Mouse (Mus musculus) spleen, adult 2 months (tissue): ENCODE measurements around the gene Eftud2. TPM values are rescaled to one million over a fixed set of nuclear protein-coding genes. Genes with fewer than 3 reads are reported as not detected.

ENCODE experiments used
- DNase-seq, 2 experiments: peaks; one replicate each; pipeline versions ENCODE4 v3.0.0 to v3.0.0-alpha.2; 2012 to 2021; ENCODE audit warnings: low spot score in 2 of 2, low read depth in 1 of 2
- H3K27ac ChIP-seq: fragments of 200-500 bp; 2 replicates; pipeline ENCODE4 v1.5.1; 2012; ENCODE audit warnings: low read length, inconsistent platforms; ENCODE audit not compliant: insufficient read depth
- H3K27me3 ChIP-seq: fragments of 200-500 bp; 2 replicates; pipeline ENCODE4 v1.6.1; 2012; ENCODE audit warnings: mild to moderate bottlenecking, moderate library complexity, low read length, inconsistent platforms; ENCODE audit not compliant: control insufficient read depth, insufficient read depth
- H3K36me3 ChIP-seq: fragments of 200-500 bp; 2 replicates; pipeline ENCODE4 v1.6.1; 2012; ENCODE audit warnings: mild to moderate bottlenecking, low read length, inconsistent platforms; ENCODE audit not compliant: control insufficient read depth, insufficient read depth
- H3K4me1 ChIP-seq: fragments of 200-500 bp; 2 replicates; pipeline ENCODE4 v1.6.1; 2011; ENCODE audit warnings: inconsistent platforms; ENCODE audit not compliant: control insufficient read depth, insufficient read depth, insufficient read length
- H3K4me3 ChIP-seq: fragments of 200-500 bp; 2 replicates; pipeline ENCODE4 v1.5.1; 2011; ENCODE audit warnings: mild to moderate bottlenecking, inconsistent platforms; ENCODE audit not compliant: insufficient read depth, insufficient read length; ENCODE audit errors: extremely low read depth
- CTCF ChIP-seq: fragments of 200-500 bp; IDR thresholded peaks from 2 replicates; pipeline ENCODE4 v1.5.1; 2011; ENCODE audit warnings: mild to moderate bottlenecking, inconsistent platforms; ENCODE audit not compliant: insufficient read depth, insufficient read length, insufficient replicate concordance; ENCODE audit errors: extremely low read depth
- POLR2A ChIP-seq: fragments of 200-500 bp; IDR thresholded peaks from 2 replicates; pipeline ENCODE4 v1.6.1; 2011; ENCODE audit warnings: low read depth, low read length, inconsistent platforms
- WGBS: fragments of 180-500 bp; shearing (Covaris S2); methylation state at CpG from one replicate; pipeline ENCODE4 v1.1.7; 2018; 5-methylcytosine and 5-hydroxymethylcytosine counted together
- polyA plus RNA-seq: library from polyadenylated mRNA; depleted of rRNA; stranded (reverse); fragments of >200 nt; gene quantifications from 2 replicates; pipeline ENCODE4 v1.2.3, GENCODE M21; 2012

Gene Eftud2
- polyA plus RNA-seq, 1 experiment: 119 TPM

GRCm38 (mm10) chr11:102853760-102854159, 27.0 kb downstream of the Eftud2 start:
- Histone ChIP-seq H3K36me3 (peaks cover 35% of the 10 kb centered on the region), H3K4me3 (no peak overlapping the region), H3K4me1 (no peaks in the 10 kb centered on the region), H3K27ac (no peak overlapping the region), H3K27me3 (no peaks in the 10 kb centered on the region)
- no peak for DNase-seq
- TF ChIP-seq POLR2A (no peak), CTCF (no peak)

DNA sequence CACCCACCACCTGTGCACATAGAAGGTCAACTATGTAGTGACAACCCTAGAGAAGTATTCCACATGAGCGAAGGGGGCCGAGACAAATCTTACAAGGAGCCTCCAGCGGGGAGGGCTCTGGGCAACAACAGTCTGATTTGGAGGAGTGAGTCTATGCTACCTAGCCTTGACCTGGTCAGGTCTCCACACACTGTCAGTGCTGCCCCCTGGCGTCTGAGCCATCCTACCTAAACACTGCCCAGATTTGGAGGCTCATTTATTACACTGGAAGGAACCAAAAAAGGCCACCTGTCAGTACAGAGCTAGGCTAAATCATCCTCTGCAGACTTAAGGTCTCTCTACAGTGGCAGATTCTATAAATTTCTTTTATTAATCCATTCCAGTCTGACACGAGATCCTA, 28.9 kb downstream of the Eftud2 start:
- H3K27me3 ChIP-seq: no peaks in the 10 kb centered on the region
- H3K27ac ChIP-seq: no peak overlapping the region
- TF ChIP-seq CTCF: peak; percentile 49; the same call in 1 of the 2 replicates
- no peak for TF ChIP-seq POLR2A
- no peak overlapping the region for H3K4me3 ChIP-seq
- peak in 1 of 2 experiments; percentile 29 for DNase-seq
- no peaks in the 10 kb centered on the region for H3K4me1 ChIP-seq
- H3K36me3 ChIP-seq: peaks cover 49% of the 10 kb centered on the region
- WGBS: 77% methylated on average over 5 of the region's 5 CpGs

DNA sequence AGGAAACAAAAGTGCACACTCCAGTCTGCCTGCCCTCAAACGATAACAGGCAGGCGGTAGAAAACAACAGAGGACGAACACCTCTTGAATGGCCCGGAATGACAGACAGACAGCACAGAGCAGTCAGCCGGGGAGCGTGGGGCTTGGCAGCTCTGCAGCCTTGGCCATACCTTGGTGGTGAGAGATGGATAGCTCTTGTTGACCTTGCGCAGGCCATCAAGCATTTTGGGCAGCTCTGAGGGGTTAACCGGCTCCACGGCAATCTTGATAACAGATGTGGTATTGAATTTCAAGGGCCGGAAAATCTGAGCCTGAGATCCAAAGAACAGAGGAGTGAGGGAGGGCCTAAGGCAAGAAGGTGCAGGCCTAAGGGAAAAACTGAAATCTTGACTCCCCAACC, 34.9 kb downstream of the Eftud2 start:
- H3K4me3 ChIP-seq: no peak overlapping the region
- 97% methylated on average over 10 of the region's 10 CpGs for WGBS
- H3K36me3 ChIP-seq: peaks cover 67% of the 10 kb centered on the region

DNA sequence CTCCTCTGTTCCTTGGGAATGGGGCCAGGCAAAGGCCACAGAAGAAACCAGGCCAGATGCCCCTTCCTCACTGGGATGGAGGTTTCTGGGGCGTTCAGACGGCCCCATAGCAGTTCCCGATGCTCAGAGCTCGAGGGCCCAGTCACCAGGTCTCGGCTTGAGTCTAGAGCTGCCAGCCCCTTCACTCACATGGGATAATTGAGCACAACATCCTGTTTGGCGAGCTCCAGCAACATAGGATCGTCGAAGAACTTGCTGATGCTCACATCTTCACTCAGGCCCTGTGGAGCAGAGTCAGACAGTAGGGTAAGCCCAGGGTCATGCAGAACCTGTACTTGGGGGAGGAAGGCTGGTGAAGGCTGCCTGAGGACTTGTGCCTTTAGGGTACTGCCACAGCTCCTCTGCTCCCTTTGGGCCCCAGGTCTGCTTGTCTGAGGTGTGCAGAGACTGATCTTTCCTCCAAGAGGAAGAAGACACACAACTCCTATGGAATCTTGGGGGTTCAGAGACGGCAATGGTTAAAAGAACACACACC, 42.1 kb downstream of the Eftud2 start:
- Histone ChIP-seq H3K27me3 (no peaks in the 10 kb centered on the region), H3K4me3 (no peak overlapping the region), H3K27ac (no peak overlapping the region), H3K4me1 (no peaks in the 10 kb centered on the region), H3K36me3 (peaks cover 43% of the 10 kb centered on the region)
- no peak for DNase-seq
- WGBS: 88% methylated on average over 9 of the region's 9 CpGs
- TF ChIP-seq POLR2A (no peak), CTCF (no peak)

More for the DNA sequence above, 34.9 kb downstream of the Eftud2 start:
- H3K4me1 ChIP-seq: no peaks in the 10 kb centered on the region
- TF ChIP-seq CTCF (no peak), POLR2A (no peak)
- no peaks in the 10 kb centered on the region for H3K27me3 ChIP-seq
- no peak for DNase-seq
- H3K27ac ChIP-seq: no peak overlapping the region

DNA sequence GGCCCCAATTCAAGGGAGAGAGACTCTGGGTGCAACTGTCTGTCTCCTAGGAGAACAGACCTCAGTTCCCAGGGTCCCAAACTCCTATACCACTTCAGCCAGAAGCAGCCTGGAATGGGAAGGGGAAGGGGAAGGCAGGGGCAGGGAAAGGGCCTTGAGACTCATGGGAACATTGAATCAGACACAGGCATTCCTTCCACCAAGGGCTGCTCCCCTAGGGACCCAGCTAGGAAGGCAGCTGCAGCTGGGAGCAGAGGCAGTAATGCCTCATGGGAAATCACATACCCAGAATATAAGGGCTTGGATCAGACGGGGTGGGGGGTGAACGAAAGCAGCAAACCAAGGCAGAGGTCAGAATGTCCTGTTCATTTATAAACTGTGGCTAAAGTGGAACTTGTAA, 42.7 kb downstream of the Eftud2 start:
- no peak overlapping the region for H3K4me3 ChIP-seq
- no peak for DNase-seq
- no peaks in the 10 kb centered on the region for H3K27me3 ChIP-seq
- TF ChIP-seq POLR2A: no peak
- no peak for TF ChIP-seq CTCF
- no peaks in the 10 kb centered on the region for H3K4me1 ChIP-seq
- H3K36me3 ChIP-seq: peaks cover 39% of the 10 kb centered on the region
- no peak overlapping the region for H3K27ac ChIP-seq
- 88% methylated on average over 2 of the region's 2 CpGs for WGBS

DNA sequence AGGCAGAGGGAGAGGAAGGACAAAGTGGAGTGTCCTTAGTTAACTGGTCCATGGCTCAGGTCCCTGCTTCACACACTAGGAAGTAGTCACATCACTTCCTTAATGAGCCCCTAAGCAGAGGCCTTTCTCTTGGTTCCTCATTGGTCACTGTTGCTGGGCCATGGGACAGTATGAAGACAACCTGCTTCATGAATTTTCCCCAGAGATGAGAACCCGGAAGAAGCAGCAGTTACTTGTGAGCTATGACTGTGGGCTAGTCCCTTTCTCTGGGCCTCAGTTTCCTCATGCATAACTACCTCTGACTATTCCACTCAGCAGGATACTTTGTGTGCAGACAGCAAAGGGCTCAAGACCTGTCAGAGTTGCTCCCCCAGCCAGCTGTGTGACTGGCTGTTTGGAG, 43.4 kb downstream of the Eftud2 start:
- H3K27ac ChIP-seq: no peak overlapping the region
- 90% methylated on average over 1 of the region's 1 CpGs for WGBS
- TF ChIP-seq POLR2A: no peak
- TF ChIP-seq CTCF: no peak
- H3K36me3 ChIP-seq: peaks cover 37% of the 10 kb centered on the region
- H3K27me3 ChIP-seq: no peaks in the 10 kb centered on the region
- H3K4me3 ChIP-seq: no peak overlapping the region
- H3K4me1 ChIP-seq: no peaks in the 10 kb centered on the region
- DNase-seq: no peak

GRCm38 (mm10) chr11:102836146-102836545, 44.6 kb downstream of the Eftud2 start:
- Histone ChIP-seq H3K4me1 (no peaks in the 10 kb centered on the region), H3K36me3 (peaks cover 29% of the 10 kb centered on the region), H3K27me3 (no peaks in the 10 kb centered on the region), H3K27ac (no peak overlapping the region), H3K4me3 (no peak overlapping the region)
- TF ChIP-seq CTCF: no peak
- no peak for TF ChIP-seq POLR2A
- no peak for DNase-seq
- 92% methylated on average over 9 of the region's 9 CpGs for WGBS
